Mouse (Mus musculus) heart, postnatal 0 days (tissue): ENCODE measurements around the gene Sdad1.

Source experiments
- CTCF ChIP-seq: IDR thresholded peaks from 2 replicates; pipeline ENCODE4 v1.5.1; 2016; ENCODE audit warnings: antibody characterized with exemption, control low read depth, low read depth
- EP300 ChIP-seq: IDR thresholded peaks from 2 replicates; pipeline ENCODE4 v1.6.1; 2016; ENCODE audit warnings: antibody characterized with exemption, low read depth

DNA sequence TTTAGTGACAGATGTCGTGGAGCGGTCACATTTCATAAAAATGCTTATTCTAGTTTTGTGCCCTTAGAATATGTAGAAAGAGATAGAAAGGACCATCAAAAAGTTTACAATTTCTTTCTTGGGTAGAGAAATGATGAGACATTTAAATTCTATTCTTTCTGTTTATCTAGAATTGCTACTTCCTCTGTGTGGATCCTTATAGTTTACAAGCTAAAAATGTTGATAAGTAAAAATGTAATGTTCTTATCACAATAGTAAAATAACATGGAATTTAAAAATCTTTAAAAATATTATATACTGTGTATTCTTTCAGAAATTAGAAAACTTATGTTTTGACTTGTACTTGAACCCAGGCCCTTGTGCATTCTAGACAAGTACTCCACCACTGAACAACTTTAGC is 65.4 kb downstream of the Sdad1 start:
- TF ChIP-seq EP300 (no peak), CTCF (no peak)
